Mouse (Mus musculus) kidney, adult 2 months (tissue): ENCODE measurements around the gene Casp6.

ENCODE experiments used
- CTCF ChIP-seq: fragments of 200-500 bp; conservative IDR thresholded peaks from 2 replicates; pipeline ENCODE4 v1.5.1; 2011; ENCODE audit warnings: low read depth, mild to moderate bottlenecking, control low read depth, low read length, moderate library complexity, mixed read lengths; ENCODE audit not compliant: insufficient read depth, insufficient read length
- POLR2A ChIP-seq: fragments of 200-500 bp; IDR thresholded peaks from one replicate; pipeline ENCODE4 v1.6.1; 2011; ENCODE audit warnings: low read depth, low read length, control low read depth

GRCm38 (mm10) chr3:129939058-129939457 lies 37.8 kb downstream of the Casp6 start:
- TF ChIP-seq POLR2A, result no peak
- no peak for TF ChIP-seq CTCF
